Comparison of ENCODE assay signal across 16 mouse cellular contexts in genomic region chr11:30750039-30750823, GRCm38 (mm10). TPM values are rescaled to one million over a fixed set of nuclear protein-coding genes. Genes with fewer than 3 reads are reported as not detected.
DNase-seq lines count a peak whose midpoint lies in the region; ATAC-seq and TF ChIP-seq lines count a peak whose summit lies in the region.
"Had no signal": no experiment of that assay in that cellular context is flagged by ENCODE, and none has a peak within 500 bp of the region (broad histone marks: within the 10 kb centered on the region; RNA-seq: fewer than 3 reads in every experiment).

No protein-coding gene starts in this region.

- peak; percentile 12 for DNase-seq in embryo, embryonic 11 days
- DNase-seq in embryo, embryonic 9.5 days (ENCODE audit: extremely low spot score): no peak
- peak; percentile 33 for DNase-seq in neural tube, embryonic 11.5 days (ENCODE audit: low spot score)
- DNase-seq in fibroblast of lung, adult 2 months (ENCODE audit: low read depth): peak; percentile 8
- DNase-seq in midbrain, embryonic 11.5 days (ENCODE audit: low spot score, missing footprints): no peak
- DNase-seq in stomach, postnatal 0 days (ENCODE audit: low spot score): no peak
- DNase-seq: adrenal gland, postnatal 36 days; B cell, adult 2 months; cerebellum, adult 11 months; gastrocnemius, adult 2 months; left cerebral cortex, postnatal 4 days; thymus, adult 18-20 months had no signal

- no peaks in the 10 kb centered on the region for H3K9me3 ChIP-seq in neural tube, embryonic 11.5 days (ENCODE audit: control insufficient read depth, low read length)
- no peaks in the 10 kb centered on the region for H3K9me3 ChIP-seq in neural tube, embryonic 15.5 days (replicated peaks)
- H3K9me3 ChIP-seq in intestine, embryonic 16.5 days (ENCODE audit: control insufficient read depth, low read length): no peaks in the 10 kb centered on the region
- H3K9me3 ChIP-seq in midbrain, embryonic 11.5 days (ENCODE audit: control insufficient read depth, low read length): no peaks in the 10 kb centered on the region
- H3K9me3 ChIP-seq in stomach, postnatal 0 days (ENCODE audit: control insufficient read depth, low read length): no peaks in the 10 kb centered on the region
- H3K9me3 ChIP-seq: forebrain, embryonic 12.5 days; liver, embryonic 15.5 days had no signal

- no peak overlapping the region for H3K9ac ChIP-seq in neural tube, embryonic 11.5 days (ENCODE audit: low read length)
- H3K9ac ChIP-seq in neural tube, embryonic 15.5 days (replicated peaks): no peak overlapping the region
- H3K9ac ChIP-seq in intestine, embryonic 16.5 days (ENCODE audit: low read depth, low read length): no peak overlapping the region
- H3K9ac ChIP-seq in midbrain, embryonic 11.5 days (ENCODE audit: low read length): no peak overlapping the region
- no peak overlapping the region for H3K9ac ChIP-seq in stomach, postnatal 0 days (ENCODE audit: low read length)
- H3K9ac ChIP-seq: forebrain, embryonic 12.5 days; liver, embryonic 15.5 days had no signal

- 21% methylated on average over 3 of the region's 3 CpGs for WGBS in neural tube, embryonic 11.5 days
- WGBS in neural tube, embryonic 15.5 days: 28% methylated on average over 3 of the region's 3 CpGs
- 75% methylated on average over 3 of the region's 3 CpGs for WGBS in intestine, embryonic 16.5 days
- 33% methylated on average over 3 of the region's 3 CpGs for WGBS in midbrain, embryonic 11.5 days
- WGBS in stomach, postnatal 0 days: 64% methylated on average over 3 of the region's 3 CpGs

- no peaks in the 10 kb centered on the region; the same call in 1 of the 2 replicates for H3K4me1 ChIP-seq in neural tube, embryonic 11.5 days (ENCODE audit: control insufficient read depth, insufficient read depth, low read length)
- peaks cover 1% of the 10 kb centered on the region; the same call in 1 of the 2 replicates for H3K4me1 ChIP-seq in neural tube, embryonic 15.5 days
- no peaks in the 10 kb centered on the region for H3K4me1 ChIP-seq in intestine, embryonic 16.5 days (ENCODE audit: control insufficient read depth, insufficient read depth, low read length)
- H3K4me1 ChIP-seq in midbrain, embryonic 11.5 days (ENCODE audit: control insufficient read depth, insufficient read depth, low read length): no peaks in the 10 kb centered on the region
- H3K4me1 ChIP-seq in stomach, postnatal 0 days (replicated peaks; ENCODE audit: control insufficient read depth, insufficient read depth): no peaks in the 10 kb centered on the region
- H3K4me1 ChIP-seq: forebrain, embryonic 12.5 days; liver, embryonic 15.5 days had no signal

- H3K27me3 ChIP-seq in neural tube, embryonic 11.5 days (ENCODE audit: control insufficient read depth, insufficient read depth, low read length): no peaks in the 10 kb centered on the region
- 0 out of 2 replicates have a peak, but pooled peaks cover 3% of the 10 kb centered on the region for H3K27me3 ChIP-seq in neural tube, embryonic 15.5 days (replicated peaks)
- H3K27me3 ChIP-seq in intestine, embryonic 16.5 days (replicated peaks; ENCODE audit: control insufficient read depth, insufficient read depth, low read length): no peaks in the 10 kb centered on the region
- no peaks in the 10 kb centered on the region; the same call in 1 of the 2 replicates for H3K27me3 ChIP-seq in midbrain, embryonic 11.5 days (ENCODE audit: control insufficient read depth, insufficient read depth, low read length)
- no peaks in the 10 kb centered on the region for H3K27me3 ChIP-seq in stomach, postnatal 0 days (ENCODE audit: control insufficient read depth, insufficient read depth, low read length)

- ATAC-seq in neural tube, embryonic 11.5 days (ENCODE audit: insufficient read depth, low FRiP score, low TSS enrichment): 0 out of 2 replicates have a peak, but pooled peaks have one; percentile 56
- no peak for ATAC-seq in neural tube, embryonic 15.5 days (ENCODE audit: low FRiP score)
- no peak for ATAC-seq in intestine, embryonic 16.5 days
- ATAC-seq in midbrain, embryonic 11.5 days (ENCODE audit: low FRiP score): no peak
- ATAC-seq in stomach, postnatal 0 days (ENCODE audit: low FRiP score, low TSS enrichment): no peak

- no peaks in the 10 kb centered on the region for H3K36me3 ChIP-seq in neural tube, embryonic 11.5 days (ENCODE audit: control insufficient read depth, insufficient read depth, low read length)
- H3K36me3 ChIP-seq in neural tube, embryonic 15.5 days: no peaks in the 10 kb centered on the region
- H3K36me3 ChIP-seq in intestine, embryonic 16.5 days (ENCODE audit: control insufficient read depth, insufficient read depth, low read length): no peaks in the 10 kb centered on the region
- no peaks in the 10 kb centered on the region for H3K36me3 ChIP-seq in midbrain, embryonic 11.5 days (ENCODE audit: control insufficient read depth, insufficient read depth, low read length)
- H3K36me3 ChIP-seq in stomach, postnatal 0 days (ENCODE audit: control insufficient read depth, insufficient read depth, low read length): no peaks in the 10 kb centered on the region
- H3K36me3 ChIP-seq: forebrain, embryonic 12.5 days; liver, embryonic 15.5 days had no signal

- H3K4me3 ChIP-seq in neural tube, embryonic 11.5 days (ENCODE audit: low read depth, low read length): no peak overlapping the region
- H3K4me3 ChIP-seq in neural tube, embryonic 15.5 days (replicated peaks): no peak overlapping the region
- H3K4me3 ChIP-seq in intestine, embryonic 16.5 days (ENCODE audit: low read length): no peak overlapping the region
- no peak overlapping the region for H3K4me3 ChIP-seq in midbrain, embryonic 11.5 days (ENCODE audit: low read depth, low read length)
- no peak overlapping the region for H3K4me3 ChIP-seq in stomach, postnatal 0 days (ENCODE audit: low read depth, low read length)
- H3K4me3 ChIP-seq: forebrain, embryonic 12.5 days; gastrocnemius, adult 2 months; liver, embryonic 15.5 days had no signal

- TF ChIP-seq CTCF in stomach, postnatal 0 days (IDR thresholded peaks at IDR 0.05; ENCODE audit: low read depth): no peak

- no peak for TF ChIP-seq EP300 in stomach, postnatal 0 days (optimal IDR thresholded peaks at IDR 0.05)

- no peak overlapping the region for H3K27ac ChIP-seq in neural tube, embryonic 11.5 days (ENCODE audit: low read depth, low read length)
- no peak overlapping the region for H3K27ac ChIP-seq in neural tube, embryonic 15.5 days (replicated peaks)
- no peak overlapping the region for H3K27ac ChIP-seq in intestine, embryonic 16.5 days (ENCODE audit: low read length)
- H3K27ac ChIP-seq in midbrain, embryonic 11.5 days (ENCODE audit: low read depth, low read length): no peak overlapping the region
- H3K27ac ChIP-seq in stomach, postnatal 0 days (replicated peaks): no peak overlapping the region
- H3K27ac ChIP-seq: forebrain, embryonic 12.5 days; gastrocnemius, adult 2 months; liver, embryonic 15.5 days had no signal

- H3K4me2 ChIP-seq in neural tube, embryonic 11.5 days (ENCODE audit: low read depth): no peak overlapping the region
- no peak overlapping the region for H3K4me2 ChIP-seq in neural tube, embryonic 15.5 days
- H3K4me2 ChIP-seq in intestine, embryonic 16.5 days (ENCODE audit: low read depth, low read length): no peak overlapping the region
- H3K4me2 ChIP-seq in midbrain, embryonic 11.5 days: no peak overlapping the region
- H3K4me2 ChIP-seq in stomach, postnatal 0 days (replicated peaks; ENCODE audit: low read depth): no peak overlapping the region
- H3K4me2 ChIP-seq: forebrain, embryonic 12.5 days; liver, embryonic 15.5 days had no signal

RNA-seq across cellular contexts. Expression of gene Psme4, which starts 21.3 kb away (rescaled TPM):
- 34.2 and 39.2 TPM in 2 replicates for polyA plus RNA-seq in neural tube, embryonic 11.5 days (2014; fragmentation: Nextera tagmentation; extraction: Ambion mirVana)
- 13.1 TPM in 2 replicates for polyA plus RNA-seq in neural tube, embryonic 15.5 days (2015; fragmentation: Nextera tagmentation; extraction: Ambion mirVana)
- polyA plus RNA-seq in intestine, embryonic 16.5 days (2015; fragmentation: Nextera tagmentation; extraction: Ambion mirVana): 8.6 and 10.5 TPM in 2 replicates
- 34.5 and 37.0 TPM in 2 replicates for polyA plus RNA-seq in midbrain, embryonic 11.5 days (2014; fragmentation: Nextera tagmentation; extraction: Ambion mirVana)
- 9.9 and 10.7 TPM in 2 replicates for polyA plus RNA-seq in stomach, postnatal 0 days (2015; fragmentation: Nextera tagmentation; extraction: Ambion mirVana)

Comparison
In these comparisons a context has a peak if more than half of its experiments do, and no peak if none do; other contexts are left out.
1. DNase-seq: peak in embryo, embryonic 11 days (single experiment), neural tube, embryonic 11.5 days (single experiment) and fibroblast of lung, adult 2 months (single experiment); none in embryo, embryonic 9.5 days (single experiment), midbrain, embryonic 11.5 days (single experiment) and stomach, postnatal 0 days (single experiment).